Mouse (Mus musculus) limb, embryonic 14.5 days (tissue): ENCODE measurements around the gene Asl. TPM values are rescaled to one million over a fixed set of nuclear protein-coding genes. Genes with fewer than 3 reads are reported as not detected.

Experiments used
- ATAC-seq: fragments of 200-750 bp; cut with Nextera tagmentation; 2 replicates; pipeline ENCODE4 v1.8.0; 2017; ENCODE audit warnings: low read depth, moderate number of reproducible peaks, moderate TSS enrichment; ENCODE audit not compliant: low FRiP score
- DNase-seq: peaks from one replicate; pipeline ENCODE4 v3.0.0-alpha.2; 2015; ENCODE audit warnings: low spot score
- H3K27ac ChIP-seq: fragments of 300-500 bp; sonication (generic); replicated peaks from 2 replicates; pipeline ENCODE4 v1.5.1; 2014; ENCODE audit warnings: low read depth, mild to moderate bottlenecking, low read length, moderate library complexity, mixed read lengths
- H3K27me3 ChIP-seq: fragments of 300-500 bp; sonication (generic); 2 replicates; pipeline ENCODE4 v1.6.1; 2014; ENCODE audit warnings: low read length, mixed read lengths; ENCODE audit not compliant: control insufficient read depth, insufficient read depth
- H3K36me3 ChIP-seq: fragments of 300-500 bp; sonication (generic); 2 replicates; pipeline ENCODE4 v1.6.1; 2014; ENCODE audit warnings: mild to moderate bottlenecking, low read length, moderate library complexity, mixed read lengths; ENCODE audit not compliant: control insufficient read depth, insufficient read depth
- H3K4me1 ChIP-seq: fragments of 300-500 bp; sonication (generic); 2 replicates; pipeline ENCODE4 v1.6.1; 2014; ENCODE audit warnings: antibody characterized with exemption, low read length, mixed read lengths; ENCODE audit not compliant: control insufficient read depth, insufficient read depth
- H3K4me2 ChIP-seq: fragments of 300-500 bp; sonication (generic); replicated peaks from 2 replicates; pipeline ENCODE4 v1.6.1; 2014; ENCODE audit warnings: low read depth, mild to moderate bottlenecking, low read length, moderate library complexity; ENCODE audit not compliant: severe bottlenecking
- H3K4me3 ChIP-seq: fragments of 300-500 bp; sonication (generic); replicated peaks from 2 replicates; pipeline ENCODE4 v1.5.1; 2014; ENCODE audit warnings: low read length
- H3K9ac ChIP-seq: fragments of 300-500 bp; sonication (generic); 2 replicates; pipeline ENCODE4 v1.6.1; 2014; ENCODE audit warnings: mild to moderate bottlenecking, low read depth, low read length, moderate library complexity; ENCODE audit not compliant: severe bottlenecking
- H3K9me3 ChIP-seq: fragments of 300-500 bp; sonication (generic); 2 replicates; pipeline ENCODE4 v1.6.1; 2016; ENCODE audit warnings: low read length; ENCODE audit not compliant: control insufficient read depth
- POLR2A ChIP-seq: fragments of 200-500 bp; IDR thresholded peaks from 2 replicates; pipeline ENCODE4 v1.8.0; 2012; ENCODE audit warnings: inconsistent platforms, mild to moderate bottlenecking, moderate library complexity, borderline replicate concordance; ENCODE audit not compliant: insufficient read depth, insufficient read length; ENCODE audit errors: extremely low read depth
- WGBS: fragments of 180-500 bp; shearing (Covaris S2); extraction: QIAGEN DNeasy Blood & Tissue Kit; methylation state at CpG from one replicate; pipeline ENCODE4 v1.1.7; 2014; 5-methylcytosine and 5-hydroxymethylcytosine counted together
- polyA plus RNA-seq, 2 experiments: library from polyadenylated mRNA; depleted of rRNA in 1 of 2; stranded (reverse) in 1 of 2; unstranded in 1 of 2; fragments of >200 nt; fragmentation: Nextera tagmentation in 1 of 2; extraction: Ambion mirVana in 1 of 2; gene quantifications; 2 replicates each; pipeline versions ENCODE4 v1.2.1 to v1.2.3; 2012 to 2014

Gene Asl
- polyA plus RNA-seq, 2 experiments = 21.5 to 36.5 TPM

GRCm38 (mm10) chr5:129999097-129999496, 29.9 kb downstream of the Asl start:
- Histone ChIP-seq H3K36me3 (0 out of 2 replicates have a peak, but pooled peaks cover 7% of the 10 kb centered on the region), H3K9ac (no peak overlapping the region), H3K4me3 (no peak overlapping the region), H3K4me2 (no peak overlapping the region), H3K9me3 (no peaks in the 10 kb centered on the region), H3K27ac (no peak overlapping the region), H3K4me1 (peaks cover 11% of the 10 kb centered on the region), H3K27me3 (no peaks in the 10 kb centered on the region)
- ATAC-seq (no peak), DNase-seq (peak; percentile 62)
- TF ChIP-seq POLR2A = no peak
- WGBS = 31% methylated on average over 4 of the region's 4 CpGs

DNA sequence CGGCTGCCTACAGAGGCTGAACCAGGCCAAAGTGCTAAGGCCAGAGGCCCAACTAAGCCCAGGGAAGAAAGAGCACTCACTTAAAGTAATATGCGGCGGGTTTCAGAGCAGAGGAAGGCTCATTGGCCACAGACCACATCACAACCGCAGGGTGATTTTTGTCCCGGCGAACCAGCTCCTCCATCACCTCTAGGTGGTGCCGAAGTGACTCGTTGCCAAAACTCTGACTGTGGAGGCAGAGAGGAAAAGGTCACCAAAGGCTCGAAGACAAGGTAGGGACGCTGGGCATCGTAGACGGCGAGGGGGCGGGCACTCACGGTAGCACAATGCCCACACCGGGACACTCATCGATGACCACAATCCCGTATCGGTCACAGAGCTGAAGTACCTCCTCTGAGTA, 31.3 kb downstream of the Asl start:
- peaks cover 6% of the 10 kb centered on the region for H3K4me1 ChIP-seq
- TF ChIP-seq POLR2A = no peak
- H3K4me3 ChIP-seq = no peak overlapping the region
- DNase-seq (no peak), ATAC-seq (no peak)
- WGBS = 63% methylated on average over 19 of the region's 19 CpGs
- H3K27me3 ChIP-seq = no peaks in the 10 kb centered on the region
- peaks cover 11% of the 10 kb centered on the region; the same call in 1 of the 2 replicates for H3K36me3 ChIP-seq
- H3K27ac ChIP-seq = no peak overlapping the region
- no peak overlapping the region for H3K9ac ChIP-seq
- no peak overlapping the region for H3K4me2 ChIP-seq
- no peaks in the 10 kb centered on the region for H3K9me3 ChIP-seq

- Histone ChIP-seq H3K4me2 (no peak overlapping the region), H3K27ac (no peak overlapping the region), H3K4me1 (no peaks in the 10 kb centered on the region), H3K27me3 (no peaks in the 10 kb centered on the region), H3K9ac (no peak overlapping the region), H3K9me3 (no peaks in the 10 kb centered on the region), H3K36me3 (peaks cover 7% of the 10 kb centered on the region; the same call in 1 of the 2 replicates), H3K4me3 (no peak overlapping the region)
- DNase-seq (no peak), ATAC-seq (no peak)
- WGBS = 92% methylated on average over 7 of the region's 7 CpGs
- TF ChIP-seq POLR2A = no peak
Observed at GRCm38 (mm10) chr5:129994989-129995388, 34.1 kb downstream of the Asl start.

- Histone ChIP-seq H3K4me1 (no peaks in the 10 kb centered on the region), H3K4me2 (no peak overlapping the region), H3K27ac (no peak overlapping the region), H3K36me3 (peaks cover 18% of the 10 kb centered on the region; the same call in 1 of the 2 replicates), H3K4me3 (no peak overlapping the region), H3K27me3 (no peaks in the 10 kb centered on the region), H3K9ac (no peak overlapping the region), H3K9me3 (no peaks in the 10 kb centered on the region)
- 92% methylated on average over 14 of the region's 14 CpGs for WGBS
- no peak for ATAC-seq
- no peak for DNase-seq
- no peak for TF ChIP-seq POLR2A
Observed at GRCm38 (mm10) chr5:129993374-129993773, 35.7 kb downstream of the Asl start.

- WGBS = 91% methylated on average over 5 of the region's 5 CpGs
- H3K9me3 ChIP-seq = no peaks in the 10 kb centered on the region
- ATAC-seq = no peak
- H3K9ac ChIP-seq = no peak overlapping the region
- H3K27ac ChIP-seq = no peak overlapping the region
- no peak for TF ChIP-seq POLR2A
- peaks cover 22% of the 10 kb centered on the region; the same call in 1 of the 2 replicates for H3K36me3 ChIP-seq
- H3K4me3 ChIP-seq = no peak overlapping the region
- DNase-seq = no peak
- H3K4me1 ChIP-seq = no peaks in the 10 kb centered on the region
- no peaks in the 10 kb centered on the region for H3K27me3 ChIP-seq
- no peak overlapping the region for H3K4me2 ChIP-seq
Observed at GRCm38 (mm10) chr5:129991898-129992297, 37.1 kb downstream of the Asl start.

DNA sequence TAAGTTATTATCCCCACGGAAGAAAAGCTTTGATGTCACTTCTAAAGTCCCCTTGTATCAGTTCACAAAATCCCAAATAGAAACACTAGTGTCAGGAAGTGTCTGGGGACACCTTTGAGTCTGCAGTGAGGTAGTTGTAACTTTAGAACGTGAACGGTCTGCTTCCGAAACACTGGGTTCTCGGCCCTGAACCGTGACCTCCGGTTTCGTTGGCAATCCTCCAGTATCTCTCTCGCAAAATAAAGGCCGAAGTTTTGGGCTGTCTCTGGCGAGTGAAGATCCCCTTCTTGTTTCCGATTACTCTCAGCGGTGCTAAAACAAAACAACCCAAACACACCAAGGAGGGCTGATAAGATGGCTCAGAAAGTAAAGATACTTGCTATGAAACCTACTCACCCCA, 39.7 kb downstream of the Asl start:
- no peak overlapping the region for H3K27ac ChIP-seq
- peaks cover 22% of the 10 kb centered on the region; the same call in 1 of the 2 replicates for H3K36me3 ChIP-seq
- H3K4me2 ChIP-seq = no peak overlapping the region
- no peak for DNase-seq
- no peak for ATAC-seq
- no peak overlapping the region for H3K4me3 ChIP-seq
- no peak for TF ChIP-seq POLR2A
- H3K9me3 ChIP-seq = no peaks in the 10 kb centered on the region
- H3K27me3 ChIP-seq = no peaks in the 10 kb centered on the region
- 70% methylated on average over 13 of the region's 13 CpGs for WGBS
- H3K9ac ChIP-seq = no peak overlapping the region
- H3K4me1 ChIP-seq = no peaks in the 10 kb centered on the region
